Mouse (Mus musculus): ENCODE measurements around the gene Sumo3.

The Sumo3 gene

GRCm38 (mm10) chr10:77605908-77606826 is at the start of gene Sumo3, which contains the start of gene Gm49325:
TSS of gene Sumo3 (plus strand) at chr10:77606097.
TSS of gene Gm49325 (plus strand) at chr10:77606197.
- peak; percentile 94 for DNase-seq (ENCODE audit: low spot score)

- DNase-seq (ENCODE audit: low spot score), result no peak
Observed at GRCm38 (mm10) chr10:77556631-77557030, 49.3 kb upstream of the Sumo3 start.

GRCm38 (mm10) chr10:77557641-77558040 is 48.3 kb upstream of the Sumo3 start:
- DNase-seq (ENCODE audit: low spot score), result no peak

- no peak for DNase-seq (ENCODE audit: low spot score)
Observed at GRCm38 (mm10) chr10:77560090-77560489, 45.8 kb upstream of the Sumo3 start.

- DNase-seq (ENCODE audit: low spot score), result no peak
Observed at GRCm38 (mm10) chr10:77560830-77561229, 45.1 kb upstream of the Sumo3 start.

GRCm38 (mm10) chr10:77561508-77561907 is 44.4 kb upstream of the Sumo3 start:
- DNase-seq (ENCODE audit: low spot score), result no peak

GRCm38 (mm10) chr10:77565005-77565404 is 40.9 kb upstream of the Sumo3 start:
- no peak for DNase-seq (ENCODE audit: low spot score)

GRCm38 (mm10) chr10:77566651-77567050 is 39.2 kb upstream of the Sumo3 start:
- peak; percentile 38 for DNase-seq (ENCODE audit: low spot score)

GRCm38 (mm10) chr10:77569481-77569880 is 36.4 kb upstream of the Sumo3 start:
- DNase-seq (ENCODE audit: low spot score), result no peak

- DNase-seq (ENCODE audit: low spot score), result no peak
Observed at GRCm38 (mm10) chr10:77569973-77570658, 35.8 kb upstream of the Sumo3 start.

GRCm38 (mm10) chr10:77572225-77572624 is 33.7 kb upstream of the Sumo3 start:
- DNase-seq (ENCODE audit: low spot score), result no peak

- DNase-seq (ENCODE audit: low spot score), result no peak
Observed at GRCm38 (mm10) chr10:77573162-77573561, 32.7 kb upstream of the Sumo3 start.

- DNase-seq (ENCODE audit: low spot score), result no peak
Observed at GRCm38 (mm10) chr10:77580027-77580920, 25.6 kb upstream of the Sumo3 start.

- DNase-seq (ENCODE audit: low spot score), result no peak
Observed at GRCm38 (mm10) chr10:77581023-77581407, 24.9 kb upstream of the Sumo3 start.

GRCm38 (mm10) chr10:77581408-77582284 is 24.3 kb upstream of the Sumo3 start, which contains the start of gene Pttg1ip:
TSS of gene Pttg1ip (plus strand) at chr10:77581720.
- peak; percentile 96 for DNase-seq (ENCODE audit: low spot score)

- DNase-seq (ENCODE audit: low spot score), result no peak
Observed at GRCm38 (mm10) chr10:77582285-77582618, 23.6 kb upstream of the Sumo3 start.

- no peak for DNase-seq (ENCODE audit: low spot score)
Observed at GRCm38 (mm10) chr10:77583795-77584422, 22.0 kb upstream of the Sumo3 start.

- no peak for DNase-seq (ENCODE audit: low spot score)
Observed at GRCm38 (mm10) chr10:77586637-77587036, 19.3 kb upstream of the Sumo3 start.

GRCm38 (mm10) chr10:77587091-77587775 is 18.7 kb upstream of the Sumo3 start:
- DNase-seq (ENCODE audit: low spot score), result peak; percentile 32

GRCm38 (mm10) chr10:77588036-77588435 is 17.9 kb upstream of the Sumo3 start:
- DNase-seq (ENCODE audit: low spot score), result no peak
